Mouse (Mus musculus): ENCODE data around the gene Rxfp2. TPM values are rescaled to one million over a fixed set of nuclear protein-coding genes. Genes with fewer than 3 reads are reported as not detected.

Rxfp2 gene
- polyA plus RNA-seq (2012; rRNA removed; ENCODE audit: low replicate concordance): 0.14 TPM in 1 of 2 replicates, not detected in the other

DNA sequence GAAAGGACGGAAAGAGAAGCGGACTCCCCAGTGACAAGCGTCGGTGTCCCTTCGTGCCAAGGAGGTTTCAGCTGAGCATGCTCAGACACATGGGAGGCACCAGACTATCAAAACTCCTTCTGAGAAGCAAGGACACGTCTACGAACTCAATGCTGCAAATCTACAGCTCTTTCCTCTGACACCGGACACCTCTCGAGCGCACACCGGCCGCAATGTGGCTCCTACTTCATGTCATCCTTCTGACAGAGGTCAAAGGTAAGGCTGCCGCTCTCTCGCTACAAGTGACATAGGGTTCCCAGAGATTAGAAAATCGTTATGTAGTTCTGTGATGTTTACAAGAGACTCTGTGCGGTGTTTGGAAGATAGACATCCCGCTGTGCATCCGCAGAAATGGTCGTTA, at the start of gene Rxfp2:
TSS of gene Rxfp2 (plus strand) at position 20 of the 400 bp plus-strand sequence.

DNA sequence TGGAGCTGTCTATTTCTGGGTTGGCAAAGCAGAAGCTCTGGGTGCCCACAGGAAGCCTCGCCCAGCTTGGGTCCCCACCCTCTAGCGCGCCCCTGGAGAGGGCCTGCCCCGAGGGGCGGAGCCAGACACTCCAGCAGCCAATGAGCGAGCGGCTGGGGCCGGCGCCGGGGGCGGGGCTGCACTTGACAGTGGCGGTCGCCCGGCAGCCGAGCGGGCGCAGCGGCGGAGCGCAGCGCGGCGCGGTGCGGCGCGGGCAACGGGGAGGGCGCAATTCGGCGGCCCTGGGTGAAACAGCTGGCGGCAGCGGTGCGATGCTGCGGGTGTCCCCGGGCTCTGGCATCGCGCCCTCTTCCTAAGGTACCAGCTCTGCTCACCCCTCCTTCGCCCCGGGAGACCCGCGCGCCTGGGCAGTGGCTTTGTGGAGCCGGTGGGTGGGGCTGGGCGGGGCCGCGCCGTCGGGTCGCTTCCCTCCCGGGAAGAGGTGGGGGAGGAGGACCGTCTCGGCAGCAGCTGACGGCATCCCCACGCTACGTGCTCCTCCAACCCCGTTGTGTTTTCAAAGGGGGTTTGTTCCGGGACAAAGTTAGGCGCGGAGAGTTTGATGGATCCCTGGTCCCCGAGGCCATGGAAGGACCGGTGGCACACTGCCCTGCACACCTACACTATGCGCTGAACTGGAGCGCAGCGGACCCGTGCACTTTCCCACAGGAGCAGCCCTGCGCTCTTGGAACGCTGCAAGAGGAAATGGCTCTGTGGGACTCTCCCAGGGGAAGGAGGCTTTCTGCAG, 100.2 kb downstream of the Rxfp2 start, which contains the start of gene Fry:
TSS of gene Fry (plus strand) at position 191 of the 787 bp plus-strand sequence.

Other genes starting within 250 kb of the Rxfp2 start
- gene Fry, start 100.0 kb downstream of the Rxfp2 start, polyA plus RNA-seq (2012; rRNA removed; ENCODE audit: low replicate concordance): 33.5 and 44.9 TPM in 2 replicates

Measured in mammary gland, adult 2 months (tissue).